Mouse (Mus musculus) hematopoietic multipotent progenitor cell, adult 10-12 weeks (in vitro differentiated cells): Measurements from ENCODE around the gene Vmn1r47. TPM values are rescaled to one million over a fixed set of nuclear protein-coding genes. Genes with fewer than 3 reads are reported as not detected.

Source experiments
- polyA plus RNA-seq: library from polyadenylated mRNA; stranded (reverse); fragments of >175 nt; gene quantifications from 2 replicates; pipeline ENCODE4 v1.2.3, GENCODE M21; 2012; ENCODE audit warnings: low replicate concordance

Gene Vmn1r47
- polyA plus RNA-seq: not detected in 2 replicates

GRCm38 (mm10) chr6:90015847-90016246 lies at the start of gene Vmn1r47:
TSS of gene Vmn1r47 (plus strand) at chr6:90016147.

DNA sequence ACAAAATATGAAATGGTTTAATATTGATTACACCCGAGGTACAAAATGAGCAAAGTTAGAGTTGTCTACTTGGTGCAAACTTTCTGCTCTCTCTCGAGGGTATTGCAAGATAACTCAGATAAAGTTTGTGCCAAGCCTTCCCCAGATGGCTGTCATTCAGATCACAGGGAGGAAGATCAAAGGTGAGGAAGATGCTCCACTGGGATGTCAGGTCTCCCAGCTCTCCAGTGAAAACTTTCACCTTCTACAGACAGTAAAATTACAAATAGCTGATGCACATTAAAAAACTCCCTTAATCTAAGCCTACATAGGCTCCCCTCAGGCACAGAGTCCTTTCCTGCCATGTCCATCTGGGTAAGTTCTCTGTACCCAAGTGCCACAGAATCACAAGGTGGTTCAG lies 46.9 kb upstream of the Vmn1r47 start, which contains the start of gene Vmn1r46:
Gene Vmn1r46 (plus strand): TSS at position 301 of the 400 bp plus-strand sequence.

GRCm38 (mm10) chr6:90036741-90037140 lies 20.8 kb downstream of the Vmn1r47 start, which contains the start of gene Vmn1r48:
TSS of gene Vmn1r48 (minus strand) at chr6:90036841.

Other genes starting within 250 kb of the Vmn1r47 start
- not detected in 2 replicates for gene Vmn1r42, start 139.7 kb upstream of the Vmn1r47 start, polyA plus RNA-seq
- gene Vmn1r43, start 139.7 kb upstream of the Vmn1r47 start, polyA plus RNA-seq: not detected in 2 replicates
- gene Vmn1r44, start 132.5 kb upstream of the Vmn1r47 start, polyA plus RNA-seq: not detected in 2 replicates
- not detected in 2 replicates for gene Vmn1r45, start 75.5 kb upstream of the Vmn1r47 start, polyA plus RNA-seq
- not detected in 2 replicates for gene Vmn1r46, start 46.8 kb upstream of the Vmn1r47 start, polyA plus RNA-seq
- not detected in 2 replicates for gene Vmn1r48, start 20.7 kb downstream of the Vmn1r47 start, polyA plus RNA-seq
- gene Vmn1r49, start 62.4 kb downstream of the Vmn1r47 start, polyA plus RNA-seq: not detected in 2 replicates
- not detected in 2 replicates for gene Vmn1r50, start 85.3 kb downstream of the Vmn1r47 start, polyA plus RNA-seq
- not detected in 2 replicates for gene Vmn1r51, start 106.4 kb downstream of the Vmn1r47 start, polyA plus RNA-seq
- not detected in 2 replicates for gene Vmn1r52, start 158.7 kb downstream of the Vmn1r47 start, polyA plus RNA-seq
- gene V1ra8, start 186.6 kb downstream of the Vmn1r47 start, polyA plus RNA-seq: not detected in 2 replicates
- gene Vmn1r53, start 208.3 kb downstream of the Vmn1r47 start, polyA plus RNA-seq: not detected in 2 replicates
- gene Vmn1r54, start 230.2 kb downstream of the Vmn1r47 start, polyA plus RNA-seq: not detected in 2 replicates